Mouse (Mus musculus): ENCODE results near the gene Fam172a. TPM values are rescaled to one million over a fixed set of nuclear protein-coding genes. Genes with fewer than 3 reads are reported as not detected.

The Fam172a gene
- total and polyA plus RNA-seq, 3 experiments, result 33.4 to 89.8 (median 45.3) TPM

- TF ChIP-seq GATA2 (IDR thresholded peaks at IDR 0.05; ENCODE audit: borderline replicate concordance, low read depth, low read length) (no peak), TAL1 (conservative IDR thresholded peaks at IDR 0.05; ENCODE audit: low read depth, low read length) (no peak), GATA1 (IDR thresholded peaks at IDR 0.05; ENCODE audit: borderline replicate concordance, low read length) (no peak), CTCF (IDR thresholded peaks at IDR 0.05; ENCODE audit: low read depth, low read length) (no peak), POLR2AphosphoS5 (IDR thresholded peaks at IDR 0.05; ENCODE audit: insufficient replicate concordance, low read depth, low read length) (no peak)
- Histone ChIP-seq H3K27me3 (ENCODE audit: insufficient read depth, low read length) (peaks cover 30% of the 10 kb centered on the region; the same call in 1 of the 2 replicates), H3K4me3 (ENCODE audit: low read depth, low read length) (no peak overlapping the region), H3K36me3 (replicated peaks) (no peaks in the 10 kb centered on the region), H3K9me3 (replicated peaks) (peaks cover 22% of the 10 kb centered on the region), H3K4me1 (ENCODE audit: insufficient read depth, low read depth, low read length) (peaks cover 19% of the 10 kb centered on the region)
- DNase-seq (ENCODE audit: low spot score), result no peak
- no peak for ATAC-seq (ENCODE audit: extremely low read depth, insufficient number of reproducible peaks, low FRiP score, poor library complexity, severe bottlenecking)
These were observed 496.1 kb downstream of the Fam172a start for GRCm38 (mm10) chr13:78197819-78198390.

GRCm38 (mm10) chr13:78198391-78198870 lies 496.6 kb downstream of the Fam172a start:
- Histone ChIP-seq H3K27me3 (ENCODE audit: insufficient read depth, low read length) (peaks cover 33% of the 10 kb centered on the region; the same call in 1 of the 2 replicates), H3K4me1 (ENCODE audit: insufficient read depth, low read depth, low read length) (peaks cover 25% of the 10 kb centered on the region), H3K36me3 (replicated peaks) (no peaks in the 10 kb centered on the region), H3K4me3 (ENCODE audit: low read depth, low read length) (no peak overlapping the region), H3K9me3 (replicated peaks) (peaks cover 22% of the 10 kb centered on the region)
- no peak for TF ChIP-seq TAL1 (conservative IDR thresholded peaks at IDR 0.05; ENCODE audit: low read depth, low read length)
- no peak for TF ChIP-seq CTCF (IDR thresholded peaks at IDR 0.05; ENCODE audit: low read depth, low read length)
- no peak for TF ChIP-seq GATA2 (IDR thresholded peaks at IDR 0.05; ENCODE audit: borderline replicate concordance, low read depth, low read length)
- TF ChIP-seq GATA1 (IDR thresholded peaks at IDR 0.05; ENCODE audit: borderline replicate concordance, low read length), result no peak
- no peak for TF ChIP-seq POLR2AphosphoS5 (IDR thresholded peaks at IDR 0.05; ENCODE audit: insufficient replicate concordance, low read depth, low read length)
- ATAC-seq (ENCODE audit: extremely low read depth, insufficient number of reproducible peaks, low FRiP score, poor library complexity, severe bottlenecking) (no peak), DNase-seq (ENCODE audit: low spot score) (no peak)

- TF ChIP-seq GATA2 (IDR thresholded peaks at IDR 0.05; ENCODE audit: borderline replicate concordance, low read depth, low read length), result no peak
- TF ChIP-seq TAL1 (conservative IDR thresholded peaks at IDR 0.05; ENCODE audit: low read depth, low read length), result no peak
- TF ChIP-seq CTCF (IDR thresholded peaks at IDR 0.05; ENCODE audit: low read depth, low read length), result no peak
- TF ChIP-seq GATA1 (IDR thresholded peaks at IDR 0.05; ENCODE audit: borderline replicate concordance, low read length), result no peak
- H3K36me3 ChIP-seq (replicated peaks), result no peaks in the 10 kb centered on the region
- DNase-seq (ENCODE audit: low spot score) (no peak), ATAC-seq (ENCODE audit: extremely low read depth, insufficient number of reproducible peaks, low FRiP score, poor library complexity, severe bottlenecking) (no peak)
- H3K27me3 ChIP-seq (ENCODE audit: insufficient read depth, low read length), result peaks cover 38% of the 10 kb centered on the region; the same call in 1 of the 2 replicates
- peaks cover 31% of the 10 kb centered on the region for H3K4me1 ChIP-seq (ENCODE audit: insufficient read depth, low read depth, low read length)
- H3K4me3 ChIP-seq (ENCODE audit: low read depth, low read length), result no peak overlapping the region
- H3K9me3 ChIP-seq (replicated peaks), result peaks cover 22% of the 10 kb centered on the region
These were observed 497.2 kb downstream of the Fam172a start for GRCm38 (mm10) chr13:78198871-78199641.

- peaks cover 39% of the 10 kb centered on the region; the same call in 1 of the 2 replicates for H3K27me3 ChIP-seq (ENCODE audit: insufficient read depth, low read length)
- peaks cover 33% of the 10 kb centered on the region for H3K4me1 ChIP-seq (ENCODE audit: insufficient read depth, low read depth, low read length)
- H3K4me3 ChIP-seq (ENCODE audit: low read depth, low read length), result no peak within 1 kb of the TSS
- H3K9me3 ChIP-seq (replicated peaks), result peaks cover 22% of the 10 kb centered on the region
- no peak for DNase-seq (ENCODE audit: low spot score)
- H3K36me3 ChIP-seq (replicated peaks), result no peaks in the 10 kb centered on the region
- no peak for ATAC-seq (ENCODE audit: extremely low read depth, insufficient number of reproducible peaks, low FRiP score, poor library complexity, severe bottlenecking)
- no peak for TF ChIP-seq POLR2AphosphoS5 (IDR thresholded peaks at IDR 0.05; ENCODE audit: insufficient replicate concordance, low read depth, low read length)
- TF ChIP-seq GATA1 (IDR thresholded peaks at IDR 0.05; ENCODE audit: borderline replicate concordance, low read length), result no peak
- TF ChIP-seq GATA2 (IDR thresholded peaks at IDR 0.05; ENCODE audit: borderline replicate concordance, low read depth, low read length), result no peak
- no peak for TF ChIP-seq CTCF (IDR thresholded peaks at IDR 0.05; ENCODE audit: low read depth, low read length)
- TF ChIP-seq TAL1 (conservative IDR thresholded peaks at IDR 0.05; ENCODE audit: low read depth, low read length), result no peak
These were observed 497.9 kb downstream of the Fam172a start, which contains the start of gene Nr2f1 for GRCm38 (mm10) chr13:78199642-78200160. Gene Nr2f1, minus strand, starts transcription at chr13:78199757.

GRCm38 (mm10) chr13:78200407-78200806 lies 498.6 kb downstream of the Fam172a start:
- Histone ChIP-seq H3K9me3 (replicated peaks) (peaks cover 19% of the 10 kb centered on the region), H3K4me1 (ENCODE audit: insufficient read depth, low read depth, low read length) (peaks cover 29% of the 10 kb centered on the region), H3K4me3 (ENCODE audit: low read depth, low read length) (no peak overlapping the region), H3K36me3 (replicated peaks) (no peaks in the 10 kb centered on the region), H3K27me3 (ENCODE audit: insufficient read depth, low read length) (peaks cover 32% of the 10 kb centered on the region; the same call in 1 of the 2 replicates)
- DNase-seq (ENCODE audit: low spot score) (no peak), ATAC-seq (ENCODE audit: extremely low read depth, insufficient number of reproducible peaks, low FRiP score, poor library complexity, severe bottlenecking) (no peak)
- TF ChIP-seq GATA1 (IDR thresholded peaks at IDR 0.05; ENCODE audit: borderline replicate concordance, low read length) (no peak), CTCF (IDR thresholded peaks at IDR 0.05; ENCODE audit: low read depth, low read length) (no peak), TAL1 (conservative IDR thresholded peaks at IDR 0.05; ENCODE audit: low read depth, low read length) (no peak), GATA2 (IDR thresholded peaks at IDR 0.05; ENCODE audit: borderline replicate concordance, low read depth, low read length) (no peak), POLR2AphosphoS5 (IDR thresholded peaks at IDR 0.05; ENCODE audit: insufficient replicate concordance, low read depth, low read length) (no peak)

Measured in G1E (cell line).